Mouse (Mus musculus) telencephalon, adult 2 months (tissue): ENCODE data around the gene Scyl3.

Source experiments
- DNase-seq: peaks from one replicate; pipeline ENCODE4 v3.0.0-alpha.2; 2011; ENCODE audit warnings: low read depth, low spot score

Scyl3 gene

GRCm38 (mm10) chr1:163928846-163929245 is at the start of gene Scyl3:
Scyl3 (plus strand) TSS chr1:163929100.
- DNase-seq: no peak

GRCm38 (mm10) chr1:163889629-163890028 is 39.3 kb upstream of the Scyl3 start:
- no peak for DNase-seq

GRCm38 (mm10) chr1:163893294-163893693 is 35.6 kb upstream of the Scyl3 start:
- no peak for DNase-seq

- DNase-seq: no peak
These were observed 34.9 kb upstream of the Scyl3 start for GRCm38 (mm10) chr1:163893774-163894527.

GRCm38 (mm10) chr1:163898291-163898764 is 30.6 kb upstream of the Scyl3 start:
- DNase-seq: no peak

- no peak for DNase-seq
These were observed 29.3 kb upstream of the Scyl3 start for GRCm38 (mm10) chr1:163899575-163899974.

- no peak for DNase-seq
These were observed 28.7 kb upstream of the Scyl3 start for GRCm38 (mm10) chr1:163900168-163900567.

- no peak for DNase-seq
These were observed 25.5 kb upstream of the Scyl3 start for GRCm38 (mm10) chr1:163903411-163903810.

GRCm38 (mm10) chr1:163907007-163907811 is 21.7 kb upstream of the Scyl3 start:
- no peak for DNase-seq

- no peak for DNase-seq
These were observed 20.5 kb upstream of the Scyl3 start for GRCm38 (mm10) chr1:163908389-163908788.

- peak; percentile 34 for DNase-seq
These were observed 18.6 kb upstream of the Scyl3 start for GRCm38 (mm10) chr1:163910343-163910742.

GRCm38 (mm10) chr1:163910785-163911184 is 18.1 kb upstream of the Scyl3 start:
- DNase-seq: no peak

GRCm38 (mm10) chr1:163911981-163912380 is 16.9 kb upstream of the Scyl3 start:
- no peak for DNase-seq

- no peak for DNase-seq
These were observed 11.3 kb upstream of the Scyl3 start for GRCm38 (mm10) chr1:163917349-163918160.

GRCm38 (mm10) chr1:163924093-163924492 is 4.8 kb upstream of the Scyl3 start:
- peak; percentile 29 for DNase-seq

GRCm38 (mm10) chr1:163929636-163930457 is 947 bp downstream of the Scyl3 start:
- peak; percentile 92 for DNase-seq

GRCm38 (mm10) chr1:163930458-163930794 is 1.5 kb downstream of the Scyl3 start:
- no peak for DNase-seq

- no peak for DNase-seq
These were observed 2.9 kb downstream of the Scyl3 start for GRCm38 (mm10) chr1:163931801-163932200.

GRCm38 (mm10) chr1:163934591-163934990 is 5.7 kb downstream of the Scyl3 start:
- no peak for DNase-seq

- no peak for DNase-seq
These were observed 13.2 kb downstream of the Scyl3 start for GRCm38 (mm10) chr1:163942056-163942455.

- DNase-seq: no peak
These were observed 24.5 kb downstream of the Scyl3 start for GRCm38 (mm10) chr1:163953396-163953795.
